Mouse (Mus musculus) hindbrain, postnatal 0 days (tissue): ENCODE data around the gene Nipa2. TPM values are rescaled to one million over a fixed set of nuclear protein-coding genes. Genes with fewer than 3 reads are reported as not detected.

ENCODE experiments used
- ATAC-seq: fragments of 200-750 bp; cut with Nextera tagmentation; 2 replicates; pipeline ENCODE4 v1.8.0; 2017; ENCODE audit warnings: mild to moderate bottlenecking, moderate TSS enrichment, moderate library complexity
- DNase-seq: peaks from one replicate; pipeline ENCODE4 v3.0.0-alpha.2; 2015; ENCODE audit warnings: low spot score
- H3K27ac ChIP-seq: fragments of 300-500 bp; sonication (generic); 2 replicates; pipeline ENCODE4 v1.5.1; 2014; ENCODE audit warnings: mild to moderate bottlenecking
- H3K27me3 ChIP-seq: fragments of 300-500 bp; sonication (generic); 2 replicates; pipeline ENCODE4 v1.6.1; 2014; ENCODE audit warnings: low read length, mixed read lengths; ENCODE audit not compliant: insufficient read depth
- H3K36me3 ChIP-seq: fragments of 300-500 bp; sonication (generic); 2 replicates; pipeline ENCODE4 v1.6.1; 2014; ENCODE audit warnings: low read length, mixed read lengths; ENCODE audit not compliant: insufficient read depth
- H3K4me1 ChIP-seq: fragments of 300-500 bp; sonication (generic); 2 replicates; pipeline ENCODE4 v1.6.1; 2014; ENCODE audit warnings: antibody characterized with exemption, low read length, mixed read lengths; ENCODE audit not compliant: insufficient read depth
- H3K4me2 ChIP-seq: fragments of 300-500 bp; sonication (generic); 2 replicates; pipeline ENCODE4 v1.6.1; 2014; ENCODE audit warnings: low read depth, mild to moderate bottlenecking, low read length, moderate library complexity, mixed read lengths
- H3K4me3 ChIP-seq: fragments of 300-500 bp; sonication (generic); 2 replicates; pipeline ENCODE4 v1.5.1; 2014; ENCODE audit warnings: low read length
- H3K9ac ChIP-seq: fragments of 300-500 bp; sonication (generic); replicated peaks from 2 replicates; pipeline ENCODE4 v1.6.1; 2014; ENCODE audit warnings: mild to moderate bottlenecking, low read length, moderate library complexity, mixed read lengths
- H3K9me3 ChIP-seq: fragments of 300-500 bp; sonication (generic); 2 replicates; pipeline ENCODE4 v1.6.1; 2016; ENCODE audit warnings: low read length, mixed read lengths
- CTCF ChIP-seq: IDR thresholded peaks from 2 replicates; pipeline ENCODE4 v1.5.1; 2016; ENCODE audit warnings: antibody characterized with exemption, control low read depth, low read depth
- WGBS: fragments of 180-500 bp; shearing (Covaris S2); extraction: QIAGEN DNeasy Blood & Tissue Kit; methylation state at CpG from one replicate; pipeline ENCODE4 v1.1.7; 2014; 5-methylcytosine and 5-hydroxymethylcytosine counted together
- polyA plus RNA-seq: library from polyadenylated mRNA; unstranded; fragments of >200 nt; fragmentation: Nextera tagmentation; extraction: Ambion mirVana; gene quantifications from 2 replicates; pipeline ENCODE4 v1.2.1, GENCODE M21; 2015
- total RNA-seq: library from RNA; depleted of rRNA; stranded (reverse); fragments of >200 nt; gene quantifications from 2 replicates; pipeline ENCODE4 v1.2.3, GENCODE M21; 2014

Gene Nipa2
- total and polyA plus RNA-seq, 2 experiments from 2014 or later: 26.1 to 37.3 TPM

DNA sequence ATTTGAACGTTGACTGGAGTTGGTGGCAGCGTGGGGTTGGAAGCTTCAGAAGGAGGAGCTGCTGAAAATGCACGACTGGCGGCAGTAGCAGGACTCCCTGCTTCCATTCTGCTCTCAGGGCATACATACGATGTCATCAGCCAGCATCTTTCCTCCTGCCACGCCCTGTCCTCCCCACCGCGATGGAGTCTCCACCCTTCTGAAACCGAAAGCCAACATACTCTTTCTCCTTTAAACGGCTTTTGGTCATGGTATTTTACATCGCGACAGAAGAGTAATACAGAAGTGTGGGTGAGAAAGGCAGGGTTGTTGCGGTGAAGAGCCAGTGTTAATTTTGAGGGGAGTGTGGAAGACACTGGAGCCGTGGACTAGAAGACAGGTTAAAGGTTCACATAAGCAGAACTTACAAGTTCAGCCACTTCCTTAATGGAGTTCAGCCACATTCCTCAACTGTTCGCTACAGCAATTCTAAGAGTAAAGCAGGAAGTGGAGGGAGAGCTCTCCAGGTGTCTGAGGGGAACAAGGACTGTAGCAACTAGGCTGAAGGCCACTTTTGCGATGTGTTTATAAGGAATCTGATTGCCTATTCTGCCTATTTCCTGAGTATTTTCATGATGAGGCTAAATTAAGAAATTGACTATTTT lies 6.1 kb upstream of the Nipa2 start:
- H3K9ac ChIP-seq: no peak overlapping the region
- H3K9me3 ChIP-seq: no peaks in the 10 kb centered on the region
- H3K4me3 ChIP-seq: peak overlapping the region; percentile 14
- no peak overlapping the region for H3K27ac ChIP-seq
- no peaks in the 10 kb centered on the region for H3K27me3 ChIP-seq
- peaks cover 3% of the 10 kb centered on the region; the same call in 1 of the 2 replicates for H3K4me1 ChIP-seq
- TF ChIP-seq CTCF: no peak
- H3K4me2 ChIP-seq: peak overlapping the region; percentile 47
- ATAC-seq (no peak), DNase-seq (peak; percentile 3)
- H3K36me3 ChIP-seq: no peaks in the 10 kb centered on the region
- 38% methylated on average over 16 of the region's 16 CpGs for WGBS

DNA sequence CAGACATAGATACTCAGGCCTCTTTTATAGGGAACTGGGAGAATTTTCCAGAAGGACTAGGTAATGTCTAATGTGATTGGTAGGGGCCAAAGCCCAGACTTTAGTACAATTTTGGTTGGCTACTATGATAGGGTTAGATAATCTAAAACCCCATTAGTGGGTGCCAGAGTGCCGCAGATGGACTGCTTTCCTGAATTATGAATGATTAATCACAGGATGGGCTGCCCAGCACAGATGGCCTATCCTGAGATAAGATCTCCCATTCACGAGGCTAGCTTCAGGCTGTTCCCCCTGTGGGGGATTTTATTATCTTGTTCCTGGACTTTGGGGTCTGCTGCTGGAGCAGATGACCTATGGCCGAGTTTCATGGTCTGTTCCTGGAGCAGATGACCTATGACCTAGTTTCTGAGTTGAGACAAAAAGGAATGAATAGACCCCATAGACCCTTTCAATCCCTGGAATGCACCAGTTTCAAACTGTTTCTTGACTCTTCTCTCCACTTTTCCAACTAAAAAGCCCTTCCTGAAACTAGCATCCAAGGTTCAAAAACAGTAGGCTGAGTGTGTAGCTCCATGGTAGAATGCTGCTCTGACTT lies 4.7 kb upstream of the Nipa2 start:
- Histone ChIP-seq H3K27me3 (no peaks in the 10 kb centered on the region), H3K36me3 (no peaks in the 10 kb centered on the region), H3K27ac (no peak overlapping the region), H3K9ac (no peak overlapping the region), H3K4me2 (no peak overlapping the region), H3K4me3 (no peak overlapping the region), H3K4me1 (peaks cover 3% of the 10 kb centered on the region; the same call in 1 of the 2 replicates), H3K9me3 (no peaks in the 10 kb centered on the region)
- DNase-seq (no peak), ATAC-seq (no peak)
- TF ChIP-seq CTCF: no peak
- 36% methylated on average over 3 of the region's 3 CpGs for WGBS

DNA sequence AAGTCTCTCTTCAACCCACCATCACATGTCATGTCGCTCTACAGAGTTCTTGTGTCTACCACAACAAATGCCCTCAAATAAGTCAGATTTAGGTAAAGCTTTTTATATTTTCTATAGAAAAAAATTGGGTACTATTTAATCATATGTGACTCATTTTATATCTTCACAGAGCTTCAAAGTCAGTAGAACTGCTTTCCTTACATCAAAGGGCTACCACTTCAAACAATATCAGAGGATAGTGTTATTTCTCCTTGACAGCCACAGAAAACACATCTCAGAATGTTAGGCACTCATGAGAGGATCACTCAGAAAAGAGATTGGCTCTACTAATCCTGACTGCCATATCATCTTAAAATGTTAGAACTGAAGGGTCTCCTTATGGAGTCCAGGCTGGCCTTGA lies 1.8 kb downstream of the Nipa2 start:
- Histone ChIP-seq H3K9ac (no peak overlapping the region), H3K27ac (no peak overlapping the region), H3K9me3 (no peaks in the 10 kb centered on the region), H3K4me3 (no peak overlapping the region), H3K4me2 (peak overlapping the region; percentile 73; the same call in 1 of the 2 replicates), H3K36me3 (no peaks in the 10 kb centered on the region), H3K27me3 (no peaks in the 10 kb centered on the region), H3K4me1 (peaks cover 7% of the 10 kb centered on the region; the same call in 1 of the 2 replicates)
- no peak for TF ChIP-seq CTCF
- ATAC-seq (no peak), DNase-seq (no peak)
- 100% methylated on average over 1 of the region's 1 CpGs for WGBS

DNA sequence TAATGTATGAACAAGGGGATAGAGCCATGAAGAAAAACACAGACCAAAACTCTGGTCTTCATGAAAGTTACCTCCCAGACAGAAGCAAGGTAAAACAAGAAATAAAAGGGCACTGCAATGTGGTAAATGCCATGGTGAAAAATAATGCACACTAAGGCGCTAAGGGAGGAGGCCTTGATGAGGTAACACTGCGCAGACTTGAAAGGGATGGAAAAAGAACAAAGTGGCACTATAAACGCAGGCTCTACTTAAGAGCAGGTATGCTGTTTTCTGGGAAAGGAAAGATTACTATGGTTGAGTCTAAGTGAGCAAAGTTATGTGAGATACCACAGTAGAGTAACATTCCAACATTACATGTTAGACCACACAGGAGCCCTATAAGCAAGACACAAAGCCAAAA lies 2.5 kb downstream of the Nipa2 start:
- no peak for ATAC-seq
- Histone ChIP-seq H3K4me3 (no peak overlapping the region), H3K9me3 (no peaks in the 10 kb centered on the region), H3K27ac (no peak overlapping the region), H3K4me2 (no peak overlapping the region), H3K4me1 (peaks cover 7% of the 10 kb centered on the region; the same call in 1 of the 2 replicates), H3K36me3 (no peaks in the 10 kb centered on the region), H3K27me3 (no peaks in the 10 kb centered on the region), H3K9ac (no peak overlapping the region)
- WGBS: 93% methylated on average over 3 of the region's 3 CpGs
- DNase-seq: no peak
- TF ChIP-seq CTCF: no peak

DNA sequence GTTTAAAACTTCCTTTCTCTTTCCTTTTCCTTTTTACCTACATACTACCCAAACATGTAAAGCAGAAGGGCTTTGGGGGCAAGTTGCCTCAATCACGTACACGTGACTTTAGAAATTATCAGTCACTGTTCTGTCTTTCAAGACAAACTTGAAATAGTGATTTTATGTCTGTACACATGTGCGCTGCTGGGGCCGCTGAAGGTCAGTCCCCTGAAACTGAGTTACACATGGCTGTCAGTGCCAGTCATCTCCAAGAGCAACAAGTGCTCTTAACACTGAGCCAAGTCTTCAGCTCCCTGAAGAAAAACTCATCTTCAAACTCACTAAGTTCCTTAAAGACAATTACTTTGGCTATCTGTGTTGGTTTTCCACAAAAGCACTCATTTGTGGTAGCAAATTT lies 4.4 kb downstream of the Nipa2 start:
- no peak for DNase-seq
- WGBS: 97% methylated on average over 4 of the region's 4 CpGs
- TF ChIP-seq CTCF: no peak

DNA sequence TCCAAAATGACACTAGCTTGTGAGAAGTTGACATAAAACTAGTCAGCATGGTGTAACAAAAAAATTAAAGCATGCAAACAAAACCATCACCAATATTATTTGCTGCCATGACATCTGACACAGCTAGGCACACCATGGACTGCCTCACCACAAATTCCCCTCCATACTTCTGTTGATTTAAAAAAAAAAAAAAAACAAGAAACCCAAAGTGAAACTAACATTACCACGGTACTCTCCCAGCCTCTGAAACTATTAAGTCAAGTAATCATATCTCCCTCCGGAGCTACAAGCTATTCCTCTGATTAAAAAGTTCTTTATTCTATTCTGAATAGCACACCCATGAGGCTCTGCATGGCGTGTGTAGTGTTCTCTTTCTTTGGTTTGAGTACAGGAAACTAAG lies 5.1 kb downstream of the Nipa2 start:
- Histone ChIP-seq H3K4me3 (no peak overlapping the region), H3K36me3 (no peaks in the 10 kb centered on the region), H3K4me1 (peaks cover 7% of the 10 kb centered on the region; the same call in 1 of the 2 replicates), H3K9me3 (no peaks in the 10 kb centered on the region), H3K27me3 (no peaks in the 10 kb centered on the region), H3K4me2 (no peak overlapping the region), H3K27ac (no peak overlapping the region), H3K9ac (no peak overlapping the region)
- no peak for TF ChIP-seq CTCF
- DNase-seq (no peak), ATAC-seq (no peak)
- WGBS: 87% methylated on average over 3 of the region's 3 CpGs

More for the DNA sequence above, 4.4 kb downstream of the Nipa2 start:
- peaks cover 7% of the 10 kb centered on the region; the same call in 1 of the 2 replicates for H3K4me1 ChIP-seq
- H3K27ac ChIP-seq: no peak overlapping the region
- H3K4me3 ChIP-seq: no peak overlapping the region
- no peaks in the 10 kb centered on the region for H3K9me3 ChIP-seq
- H3K9ac ChIP-seq: no peak overlapping the region
- H3K36me3 ChIP-seq: no peaks in the 10 kb centered on the region
- no peaks in the 10 kb centered on the region for H3K27me3 ChIP-seq
- no peak for ATAC-seq
- H3K4me2 ChIP-seq: no peak overlapping the region

DNA sequence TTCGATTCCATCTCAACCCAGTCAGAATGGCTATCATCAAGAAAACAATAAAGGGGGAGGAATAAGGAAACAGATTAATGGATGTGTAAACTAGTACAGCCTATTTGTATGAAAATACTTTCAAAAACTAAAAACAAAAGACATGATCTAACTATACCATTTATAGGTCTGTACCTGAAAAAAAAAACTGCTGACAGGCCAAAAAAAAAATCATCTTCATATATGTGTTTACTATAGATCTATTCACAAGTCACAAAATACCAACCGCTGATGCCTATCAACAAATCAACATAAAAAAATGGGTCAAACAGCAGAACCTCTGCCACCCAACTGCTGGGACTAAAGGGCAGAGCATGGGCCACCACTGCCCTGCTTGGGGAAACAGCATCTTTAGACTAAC lies 6.2 kb downstream of the Nipa2 start:
- Histone ChIP-seq H3K4me1 (peaks cover 5% of the 10 kb centered on the region; the same call in 1 of the 2 replicates), H3K4me2 (no peak overlapping the region), H3K27ac (no peak overlapping the region), H3K4me3 (no peak overlapping the region), H3K9ac (no peak overlapping the region), H3K27me3 (no peaks in the 10 kb centered on the region), H3K9me3 (no peaks in the 10 kb centered on the region), H3K36me3 (no peaks in the 10 kb centered on the region)
- DNase-seq: no peak
- TF ChIP-seq CTCF: no peak
- no peak for ATAC-seq
- 100% methylated on average over 2 of the region's 2 CpGs for WGBS
